Mouse (Mus musculus): ENCODE results near the gene 9830107B12Rik. TPM values are rescaled to one million over a fixed set of nuclear protein-coding genes. Genes with fewer than 3 reads are reported as not detected.
"Not testable (repeated sequence)": the region's sequence is repeated elsewhere in the genome, so short reads cannot be mapped to it uniquely, and the experiment has no call there.

The 9830107B12Rik gene
- not detected in 2 replicates for polyA plus RNA-seq (2014; fragmentation: Nextera tagmentation; extraction: Ambion mirVana)

GRCm38 (mm10) chr17:48146120-48146519 is at the start of gene 9830107B12Rik:
Gene 9830107B12Rik, minus strand, starts transcription at chr17:48146268.
- H3K4me3 ChIP-seq (ENCODE audit: control insufficient read depth in 1 of 2, insufficient read depth in 1 of 2, low read depth in 1 of 2, low read length in 2 of 2): no peak within 1 kb of the TSS
- H3K27ac ChIP-seq (replicated peaks in 1 of 2; ENCODE audit: control insufficient read depth in 1 of 2, insufficient read depth in 1 of 2, low read depth in 2 of 2, low read length in 2 of 2): no peak within 1 kb of the TSS
- H3K4me1 ChIP-seq (ENCODE audit: control insufficient read depth in 2 of 2, insufficient read depth in 2 of 2, low read length in 2 of 2): no peaks in the 10 kb centered on the region
- 0 out of 2 replicates have a peak, but pooled peaks cover 6% of the 10 kb centered on the region for H3K9me3 ChIP-seq (ENCODE audit: control insufficient read depth, low read length)
- H3K4me2 ChIP-seq (ENCODE audit: low read length): no peak within 1 kb of the TSS
- ATAC-seq (ENCODE audit: insufficient number of reproducible peaks, insufficient read depth, low FRiP score, low read depth): no peak
- H3K9ac ChIP-seq (ENCODE audit: low read length): no peak within 1 kb of the TSS
- H3K27me3 ChIP-seq (ENCODE audit: control insufficient read depth, insufficient read depth, low read length): no peaks in the 10 kb centered on the region
- no peaks in the 10 kb centered on the region for H3K36me3 ChIP-seq (ENCODE audit: control insufficient read depth, insufficient read depth, low read length)
- 53% methylated on average over 3 of the region's 3 CpGs for WGBS

GRCm38 (mm10) chr17:48192366-48192765 is 46.3 kb upstream of the 9830107B12Rik start:
- WGBS: 40% methylated on average over 2 of the region's 2 CpGs
- Histone ChIP-seq H3K4me1 (ENCODE audit: control insufficient read depth in 2 of 2, insufficient read depth in 2 of 2, low read length in 2 of 2) (no peaks in the 10 kb centered on the region), H3K4me2 (ENCODE audit: low read length) (no peak overlapping the region), H3K9me3 (ENCODE audit: control insufficient read depth, low read length) (no peaks in the 10 kb centered on the region), H3K27ac (replicated peaks in 1 of 2; ENCODE audit: control insufficient read depth in 1 of 2, insufficient read depth in 1 of 2, low read depth in 2 of 2, low read length in 2 of 2) (no peak overlapping the region), H3K27me3 (ENCODE audit: control insufficient read depth, insufficient read depth, low read length) (no peaks in the 10 kb centered on the region), H3K36me3 (ENCODE audit: control insufficient read depth, insufficient read depth, low read length) (no peaks in the 10 kb centered on the region), H3K4me3 (ENCODE audit: control insufficient read depth in 1 of 2, insufficient read depth in 1 of 2, low read depth in 1 of 2, low read length in 2 of 2) (no peak overlapping the region), H3K9ac (ENCODE audit: low read length) (no peak overlapping the region)
- ATAC-seq (ENCODE audit: insufficient number of reproducible peaks, insufficient read depth, low FRiP score, low read depth): no peak

GRCm38 (mm10) chr17:48185252-48185651 is 39.2 kb upstream of the 9830107B12Rik start:
- Histone ChIP-seq H3K9me3 (ENCODE audit: control insufficient read depth, low read length) (no peaks in the 10 kb centered on the region), H3K27ac (replicated peaks in 1 of 2; ENCODE audit: control insufficient read depth in 1 of 2, insufficient read depth in 1 of 2, low read depth in 2 of 2, low read length in 2 of 2) (no peak overlapping the region), H3K27me3 (ENCODE audit: control insufficient read depth, insufficient read depth, low read length) (no peaks in the 10 kb centered on the region), H3K36me3 (ENCODE audit: control insufficient read depth, insufficient read depth, low read length) (no peaks in the 10 kb centered on the region), H3K4me3 (ENCODE audit: control insufficient read depth in 1 of 2, insufficient read depth in 1 of 2, low read depth in 1 of 2, low read length in 2 of 2) (no peak overlapping the region), H3K4me2 (ENCODE audit: low read length) (no peak overlapping the region), H3K9ac (ENCODE audit: low read length) (no peak overlapping the region), H3K4me1 (ENCODE audit: control insufficient read depth in 2 of 2, insufficient read depth in 2 of 2, low read length in 2 of 2) (no peaks in the 10 kb centered on the region)
- 62% methylated on average over 5 of the region's 5 CpGs for WGBS
- no peak for ATAC-seq (ENCODE audit: insufficient number of reproducible peaks, insufficient read depth, low FRiP score, low read depth)

GRCm38 (mm10) chr17:48167103-48167502 is 21.0 kb upstream of the 9830107B12Rik start, which contains the start of gene A530064D06Rik:
Gene A530064D06Rik, minus strand, starts transcription at chr17:48167275.
- not testable (repeated sequence) for H3K27me3 ChIP-seq (ENCODE audit: control insufficient read depth, insufficient read depth, low read length); H3K36me3 ChIP-seq (ENCODE audit: control insufficient read depth, insufficient read depth, low read length); ATAC-seq (ENCODE audit: insufficient number of reproducible peaks, insufficient read depth, low FRiP score, low read depth); H3K4me1 ChIP-seq (ENCODE audit: control insufficient read depth in 2 of 2, insufficient read depth in 2 of 2, low read length in 2 of 2); H3K27ac ChIP-seq (replicated peaks in 1 of 2; ENCODE audit: control insufficient read depth in 1 of 2, insufficient read depth in 1 of 2, low read depth in 2 of 2, low read length in 2 of 2); H3K9ac ChIP-seq (ENCODE audit: low read length); H3K9me3 ChIP-seq (ENCODE audit: control insufficient read depth, low read length); H3K4me2 ChIP-seq (ENCODE audit: low read length); H3K4me3 ChIP-seq (ENCODE audit: control insufficient read depth in 1 of 2, insufficient read depth in 1 of 2, low read depth in 1 of 2, low read length in 2 of 2)
- WGBS: 68% methylated on average over 2 of the region's 2 CpGs

- peaks cover 11% of the 10 kb centered on the region for H3K9me3 ChIP-seq (ENCODE audit: control insufficient read depth, low read length)
- H3K27ac ChIP-seq (replicated peaks in 1 of 2; ENCODE audit: control insufficient read depth in 1 of 2, insufficient read depth in 1 of 2, low read depth in 2 of 2, low read length in 2 of 2): no peak overlapping the region
- WGBS: 39% methylated on average over 1 of the region's 1 CpGs
- H3K27me3 ChIP-seq (ENCODE audit: control insufficient read depth, insufficient read depth, low read length): no peaks in the 10 kb centered on the region
- no peak overlapping the region for H3K4me3 ChIP-seq (ENCODE audit: control insufficient read depth in 1 of 2, insufficient read depth in 1 of 2, low read depth in 1 of 2, low read length in 2 of 2)
- no peak overlapping the region for H3K4me2 ChIP-seq (ENCODE audit: low read length)
- no peaks in the 10 kb centered on the region for H3K4me1 ChIP-seq (ENCODE audit: control insufficient read depth in 2 of 2, insufficient read depth in 2 of 2, low read length in 2 of 2)
- no peak for ATAC-seq (ENCODE audit: insufficient number of reproducible peaks, insufficient read depth, low FRiP score, low read depth)
- H3K36me3 ChIP-seq (ENCODE audit: control insufficient read depth, insufficient read depth, low read length): no peaks in the 10 kb centered on the region
- H3K9ac ChIP-seq (ENCODE audit: low read length): no peak overlapping the region
Observed at GRCm38 (mm10) chr17:48157382-48158076, 11.5 kb upstream of the 9830107B12Rik start.

- WGBS: 85% methylated on average over 2 of the region's 2 CpGs
- ATAC-seq (ENCODE audit: insufficient number of reproducible peaks, insufficient read depth, low FRiP score, low read depth): no peak
- Histone ChIP-seq H3K27ac (replicated peaks in 1 of 2; ENCODE audit: control insufficient read depth in 1 of 2, insufficient read depth in 1 of 2, low read depth in 2 of 2, low read length in 2 of 2) (no peak overlapping the region), H3K4me2 (ENCODE audit: low read length) (no peak overlapping the region), H3K4me1 (ENCODE audit: control insufficient read depth in 2 of 2, insufficient read depth in 2 of 2, low read length in 2 of 2) (no peaks in the 10 kb centered on the region), H3K36me3 (ENCODE audit: control insufficient read depth, insufficient read depth, low read length) (no peaks in the 10 kb centered on the region), H3K4me3 (ENCODE audit: control insufficient read depth in 1 of 2, insufficient read depth in 1 of 2, low read depth in 1 of 2, low read length in 2 of 2) (no peak overlapping the region), H3K9ac (ENCODE audit: low read length) (no peak overlapping the region), H3K27me3 (ENCODE audit: control insufficient read depth, insufficient read depth, low read length) (no peaks in the 10 kb centered on the region), H3K9me3 (ENCODE audit: control insufficient read depth, low read length) (no peaks in the 10 kb centered on the region)
Observed at GRCm38 (mm10) chr17:48132810-48133209, 13.3 kb downstream of the 9830107B12Rik start.

- no peak for ATAC-seq (ENCODE audit: insufficient number of reproducible peaks, insufficient read depth, low FRiP score, low read depth)
- H3K9me3 ChIP-seq (ENCODE audit: control insufficient read depth, low read length): no peaks in the 10 kb centered on the region
- H3K9ac ChIP-seq (ENCODE audit: low read length): no peak overlapping the region
- WGBS: 74% methylated on average over 20 of the region's 20 CpGs
- no peaks in the 10 kb centered on the region for H3K4me1 ChIP-seq (ENCODE audit: control insufficient read depth in 2 of 2, insufficient read depth in 2 of 2, low read length in 2 of 2)
- no peaks in the 10 kb centered on the region for H3K27me3 ChIP-seq (ENCODE audit: control insufficient read depth, insufficient read depth, low read length)
- no peak overlapping the region for H3K4me2 ChIP-seq (ENCODE audit: low read length)
- H3K4me3 ChIP-seq (ENCODE audit: control insufficient read depth in 1 of 2, insufficient read depth in 1 of 2, low read depth in 1 of 2, low read length in 2 of 2): no peak overlapping the region
- H3K36me3 ChIP-seq (ENCODE audit: control insufficient read depth, insufficient read depth, low read length): no peaks in the 10 kb centered on the region
- no peak overlapping the region for H3K27ac ChIP-seq (replicated peaks in 1 of 2; ENCODE audit: control insufficient read depth in 1 of 2, insufficient read depth in 1 of 2, low read depth in 2 of 2, low read length in 2 of 2)
Observed at GRCm38 (mm10) chr17:48120456-48120855, 25.6 kb downstream of the 9830107B12Rik start.

GRCm38 (mm10) chr17:48119656-48120055 is 26.4 kb downstream of the 9830107B12Rik start:
- no peaks in the 10 kb centered on the region for H3K27me3 ChIP-seq (ENCODE audit: control insufficient read depth, insufficient read depth, low read length)
- no peaks in the 10 kb centered on the region for H3K9me3 ChIP-seq (ENCODE audit: control insufficient read depth, low read length)
- H3K27ac ChIP-seq (replicated peaks in 1 of 2; ENCODE audit: control insufficient read depth in 1 of 2, insufficient read depth in 1 of 2, low read depth in 2 of 2, low read length in 2 of 2): no peak overlapping the region
- H3K9ac ChIP-seq (ENCODE audit: low read length): no peak overlapping the region
- no peaks in the 10 kb centered on the region for H3K36me3 ChIP-seq (ENCODE audit: control insufficient read depth, insufficient read depth, low read length)
- H3K4me2 ChIP-seq (ENCODE audit: low read length): no peak overlapping the region
- 27% methylated on average over 3 of the region's 3 CpGs for whole genome bisulfite sequencing
- H3K4me3 ChIP-seq (ENCODE audit: control insufficient read depth in 1 of 2, insufficient read depth in 1 of 2, low read depth in 1 of 2, low read length in 2 of 2): no peak overlapping the region
- ATAC-seq (ENCODE audit: insufficient number of reproducible peaks, insufficient read depth, low FRiP score, low read depth): no peak
- H3K4me1 ChIP-seq (ENCODE audit: control insufficient read depth in 2 of 2, insufficient read depth in 2 of 2, low read length in 2 of 2): no peaks in the 10 kb centered on the region

All from heart, embryonic 14.5 days (tissue).